21 mouse cellular contexts compared by ENCODE assay signal in the genomic region with DNA sequence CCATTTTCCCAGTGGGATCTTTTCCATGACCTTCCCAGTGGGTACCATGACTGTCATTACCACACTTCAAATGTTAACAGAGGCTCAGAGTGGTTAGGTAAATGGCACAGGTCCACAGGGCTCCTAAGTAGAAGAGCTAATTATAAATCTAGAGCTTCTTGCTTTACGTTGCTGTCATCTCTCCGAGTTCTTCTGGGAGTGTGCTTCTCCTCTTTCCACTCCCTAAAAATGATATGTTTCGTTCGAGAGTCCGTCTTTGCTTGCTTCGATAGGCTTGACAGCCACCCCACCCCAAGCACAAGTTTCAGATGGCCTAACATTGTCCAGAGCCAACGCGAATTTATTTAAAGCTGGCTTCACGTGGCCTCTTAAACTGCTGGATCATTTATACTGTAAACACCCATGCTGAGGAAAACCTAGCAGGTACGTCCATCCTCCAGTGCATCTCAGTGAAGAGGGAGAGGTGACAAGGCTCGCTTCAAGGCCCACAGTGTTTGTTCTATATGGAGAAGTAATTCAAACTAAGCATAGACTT.
"Had no signal": no experiment of that assay in that cellular context is flagged by ENCODE, and none has a peak within 500 bp of the region (broad histone marks: within the 10 kb centered on the region; RNA-seq: fewer than 3 reads in every experiment).

No protein-coding gene starts in this region.

- H3K27me3 ChIP-seq: lung, embryonic 15.5 days; megakaryocyte, embryonic 14.5 days; midbrain, embryonic 12.5 days; neural tube, embryonic 13.5 days; neural tube, embryonic 15.5 days; stomach, embryonic 15.5 days had no signal

- H3K9me3 ChIP-seq: lung, embryonic 15.5 days; midbrain, embryonic 12.5 days; neural tube, embryonic 13.5 days; neural tube, embryonic 15.5 days; stomach, embryonic 15.5 days had no signal

- H3K4me1 ChIP-seq: lung, embryonic 15.5 days; megakaryocyte, embryonic 14.5 days; midbrain, embryonic 12.5 days; neural tube, embryonic 13.5 days; neural tube, embryonic 15.5 days; stomach, embryonic 15.5 days had no signal

- H3K9ac ChIP-seq: lung, embryonic 15.5 days; midbrain, embryonic 12.5 days; neural tube, embryonic 13.5 days; neural tube, embryonic 15.5 days; stomach, embryonic 15.5 days had no signal

- H3K27ac ChIP-seq: lung, embryonic 15.5 days; macrophage; midbrain, embryonic 12.5 days; neural tube, embryonic 13.5 days; neural tube, embryonic 15.5 days; stomach, embryonic 15.5 days; stomach, postnatal 0 days had no signal

- H3K4me2 ChIP-seq: lung, embryonic 15.5 days; midbrain, embryonic 12.5 days; neural tube, embryonic 13.5 days; neural tube, embryonic 15.5 days; stomach, embryonic 15.5 days had no signal

- H3K36me3 ChIP-seq: lung, embryonic 15.5 days; midbrain, embryonic 12.5 days; neural tube, embryonic 13.5 days; neural tube, embryonic 15.5 days; stomach, embryonic 15.5 days had no signal

- DNase-seq: lung, adult 2 months; lung, postnatal 14 days; lung, postnatal 36 days; midbrain, embryonic 14.5 days; retina, postnatal 1 day; right cerebral cortex, adult 18-20 months; right cerebral cortex, postnatal 25 days; right cerebral cortex, postnatal 4 days; thymus, adult 2 months; thymus, postnatal 25 days; thymus, postnatal 4 days had no signal

- ATAC-seq: lung, postnatal 0 days; midbrain, embryonic 16.5 days had no signal

- H3K4me3 ChIP-seq: lung, embryonic 15.5 days; megakaryocyte, embryonic 14.5 days; midbrain, embryonic 12.5 days; neural tube, embryonic 13.5 days; neural tube, embryonic 15.5 days; stomach, embryonic 15.5 days had no signal
